31 mouse cellular contexts compared by ENCODE assay signal in the genomic region with DNA sequence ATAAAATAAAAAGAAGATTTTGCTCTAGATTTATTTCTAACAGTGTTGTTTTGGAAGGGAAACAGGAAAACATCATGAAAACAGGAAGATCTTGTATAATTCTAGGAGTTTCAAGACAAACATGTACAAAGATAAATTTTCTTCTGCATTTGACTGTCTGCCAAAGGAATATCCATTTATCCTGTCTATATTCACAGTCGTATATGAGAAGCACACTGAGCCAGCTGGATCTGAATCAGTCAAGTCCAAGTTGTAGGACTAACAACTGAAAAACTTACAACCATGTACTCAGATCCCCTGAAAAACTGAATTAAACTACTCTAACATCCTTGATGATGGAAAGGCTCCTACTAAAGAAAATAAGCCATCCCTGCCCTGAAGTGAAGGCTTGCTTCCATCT.
"Had no signal": no experiment of that assay in that cellular context is flagged by ENCODE, and none has a peak within 500 bp of the region (broad histone marks: within the 10 kb centered on the region; RNA-seq: fewer than 3 reads in every experiment).

No protein-coding gene starts in this region.

- H3K9me3 ChIP-seq: limb, embryonic 10.5 days; limb, embryonic 12.5 days; limb, embryonic 15.5 days; liver, embryonic 12.5 days; liver, embryonic 13.5 days; liver, embryonic 15.5 days; lung, embryonic 15.5 days; megakaryocyte, embryonic 14.5 days; midbrain, embryonic 12.5 days; midbrain, embryonic 13.5 days; midbrain, embryonic 15.5 days; neural tube, embryonic 12.5 days had no signal

- H3K27ac ChIP-seq: left cerebral cortex, adult 2 months; limb, embryonic 10.5 days; limb, embryonic 12.5 days; limb, embryonic 13.5 days; limb, embryonic 15.5 days; liver, embryonic 12.5 days; liver, embryonic 13.5 days; liver, embryonic 14.5 days; liver, embryonic 15.5 days; lung, embryonic 15.5 days; macrophage; midbrain, embryonic 10.5 days; midbrain, embryonic 12.5 days; midbrain, embryonic 13.5 days; midbrain, embryonic 15.5 days; neural tube, embryonic 12.5 days had no signal

- ATAC-seq: liver, embryonic 12.5 days; liver, postnatal 0 days; lung, postnatal 0 days; midbrain, embryonic 13.5 days; midbrain, embryonic 15.5 days; midbrain, embryonic 16.5 days had no signal

- DNase-seq: left cerebral cortex, postnatal 4 days; liver; liver, embryonic 13.5 days; liver, postnatal 0 days; lung, adult 18-20 months; lung, adult 2 months; lung, postnatal 14 days; lung, postnatal 36 days; lung, postnatal 4 days; midbrain, embryonic 14.5 days had no signal

- H3K9ac ChIP-seq: limb, embryonic 12.5 days; limb, embryonic 13.5 days; limb, embryonic 15.5 days; liver, embryonic 12.5 days; liver, embryonic 13.5 days; liver, embryonic 14.5 days; liver, embryonic 15.5 days; liver, postnatal 0 days; lung, embryonic 15.5 days; midbrain, embryonic 12.5 days; midbrain, embryonic 13.5 days; midbrain, embryonic 15.5 days; neural tube, embryonic 12.5 days had no signal

- H3K4me1 ChIP-seq: limb, embryonic 10.5 days; limb, embryonic 12.5 days; limb, embryonic 13.5 days; limb, embryonic 15.5 days; liver, embryonic 12.5 days; liver, embryonic 13.5 days; liver, embryonic 15.5 days; lung, embryonic 15.5 days; midbrain, embryonic 10.5 days; midbrain, embryonic 12.5 days; midbrain, embryonic 13.5 days; midbrain, embryonic 15.5 days; neural tube, embryonic 12.5 days had no signal

- H3K36me3 ChIP-seq: limb, embryonic 10.5 days; limb, embryonic 12.5 days; limb, embryonic 13.5 days; limb, embryonic 15.5 days; liver, embryonic 12.5 days; liver, embryonic 13.5 days; liver, embryonic 15.5 days; lung, embryonic 15.5 days; midbrain, embryonic 10.5 days; midbrain, embryonic 12.5 days; midbrain, embryonic 13.5 days; midbrain, embryonic 15.5 days; neural tube, embryonic 12.5 days had no signal

- H3K4me3 ChIP-seq: left cerebral cortex, adult 2 months; limb, embryonic 10.5 days; limb, embryonic 12.5 days; limb, embryonic 13.5 days; limb, embryonic 15.5 days; liver, embryonic 12.5 days; liver, embryonic 13.5 days; liver, embryonic 15.5 days; lung, embryonic 15.5 days; megakaryocyte, embryonic 14.5 days; midbrain, embryonic 10.5 days; midbrain, embryonic 12.5 days; midbrain, embryonic 13.5 days; midbrain, embryonic 15.5 days; myocyte; neural tube, embryonic 12.5 days had no signal

- H3K4me2 ChIP-seq: limb, embryonic 12.5 days; limb, embryonic 13.5 days; limb, embryonic 15.5 days; liver, embryonic 11.5 days; liver, embryonic 12.5 days; liver, embryonic 13.5 days; liver, embryonic 15.5 days; lung, embryonic 15.5 days; midbrain, embryonic 11.5 days; midbrain, embryonic 12.5 days; midbrain, embryonic 13.5 days; midbrain, embryonic 15.5 days; neural tube, embryonic 12.5 days had no signal

- H3K27me3 ChIP-seq: limb, embryonic 12.5 days; limb, embryonic 13.5 days; limb, embryonic 15.5 days; liver, embryonic 12.5 days; liver, embryonic 13.5 days; liver, embryonic 15.5 days; lung, embryonic 15.5 days; megakaryocyte, embryonic 14.5 days; midbrain, embryonic 12.5 days; midbrain, embryonic 13.5 days; midbrain, embryonic 15.5 days; neural tube, embryonic 12.5 days had no signal
